Mouse (Mus musculus): ENCODE results near the gene Wbp1. TPM values are rescaled to one million over a fixed set of nuclear protein-coding genes. Genes with fewer than 3 reads are reported as not detected.

Wbp1 gene
- polyA plus RNA-seq, 2 experiments: 22.0 to 27.7 TPM

DNA sequence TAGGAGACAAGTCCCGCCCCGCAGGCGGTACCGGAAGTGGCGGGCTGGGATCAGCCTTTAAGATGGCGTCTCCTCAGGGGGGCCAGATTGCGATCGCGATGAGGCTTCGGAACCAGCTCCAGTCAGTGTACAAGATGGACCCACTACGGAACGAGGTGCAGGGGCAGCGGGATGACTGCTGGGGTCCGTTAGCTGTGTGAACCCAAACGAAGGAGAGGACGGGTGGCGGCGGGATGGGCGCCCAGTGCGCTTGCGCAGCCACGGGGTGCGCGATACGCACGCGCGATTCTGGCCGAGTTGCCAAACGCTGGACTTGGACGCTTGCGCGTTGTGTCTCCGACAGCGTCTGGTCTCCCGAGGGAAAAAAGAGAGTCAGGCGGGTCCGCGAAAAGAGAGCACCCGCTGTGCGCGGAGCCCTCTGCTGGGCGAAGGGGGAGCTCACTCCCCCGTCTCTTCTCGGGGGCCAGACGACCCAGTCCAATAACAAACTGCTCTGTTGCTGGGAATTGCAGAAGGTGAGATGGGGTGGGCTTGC is 43.0 kb downstream of the Wbp1 start:
- Histone ChIP-seq H3K36me3 (replicated peaks; ENCODE audit: control insufficient read depth, insufficient read depth, low read depth) (peaks cover 6% of the 10 kb centered on the region), H3K4me1 (replicated peaks; ENCODE audit: control insufficient read depth in 2 of 2, insufficient read depth in 2 of 2, low read length in 1 of 2) (peaks cover 8% of the 10 kb centered on the region in 2 experiments), H3K9ac (replicated peaks) (peak overlapping the region; percentile 92), H3K27me3 (ENCODE audit: control insufficient read depth, insufficient read depth, low read length) (peaks cover 32% of the 10 kb centered on the region), H3K4me3 (ENCODE audit: insufficient read depth in 1 of 2, low read depth in 2 of 2, low read length in 2 of 2) (peak overlapping the region; percentile 92 to 96), H3K4me2 (ENCODE audit: low read depth) (peak overlapping the region; percentile 84), H3K9me3 (ENCODE audit: control insufficient read depth, low read length) (no peaks in the 10 kb centered on the region), H3K27ac (peak overlapping the region; percentile 84)
- peak; percentile 95 for DNase-seq (ENCODE audit: low read depth in 3 of 3, low spot score in 3 of 3)
- WGBS (ENCODE audit: insufficient replicate concordance): under 1% methylated on average over 46 of the region's 46 CpGs
- ATAC-seq (ENCODE audit: insufficient read depth): peak; percentile 91
- TF ChIP-seq EP300 (IDR thresholded peaks at IDR 0.05; ENCODE audit: low read depth) (no peak), CTCF (IDR thresholded peaks at IDR 0.05; ENCODE audit: low read depth) (peak; percentile 72)

DNA sequence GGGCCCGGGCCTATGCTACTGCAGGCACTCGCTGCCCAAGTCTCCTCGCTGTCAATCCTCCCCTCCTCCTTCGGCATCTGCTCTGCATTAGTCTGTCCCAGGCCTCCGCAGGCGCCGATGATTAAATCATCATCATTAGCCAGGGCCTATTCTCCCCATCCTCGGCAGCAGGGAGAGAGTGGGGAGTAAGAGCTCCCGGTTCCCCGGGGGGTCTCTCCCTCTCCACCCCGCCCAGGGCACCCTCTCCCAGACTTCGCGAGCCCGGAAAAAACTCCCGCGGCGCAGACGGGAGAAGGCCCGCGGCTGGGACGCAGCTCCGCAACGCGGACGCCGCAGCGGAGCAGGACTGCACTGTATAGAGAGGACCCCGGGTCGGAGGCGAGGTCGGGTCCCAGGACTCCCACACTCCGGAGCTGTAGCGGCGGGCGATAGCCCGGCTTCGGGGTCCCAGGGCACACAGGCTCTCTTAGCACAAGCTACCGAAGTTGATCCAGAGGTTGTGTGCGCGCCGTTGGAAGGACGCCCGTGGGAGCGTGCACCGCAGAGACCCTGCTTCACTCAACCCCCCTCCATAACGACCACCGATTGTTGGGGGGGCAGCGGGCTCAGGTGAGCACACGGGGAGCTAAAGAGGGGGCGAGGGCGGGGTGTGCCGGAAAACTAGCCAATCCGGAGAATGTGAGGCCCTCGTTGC is 43.6 kb downstream of the Wbp1 start, which contains the start of gene Pcgf1:
Gene Pcgf1 (plus strand): TSS at position 240 of the 694 bp plus-strand sequence.
- WGBS (ENCODE audit: insufficient replicate concordance): under 1% methylated on average over 54 of the region's 54 CpGs
- H3K27me3 ChIP-seq (ENCODE audit: control insufficient read depth, insufficient read depth, low read length): peaks cover 35% of the 10 kb centered on the region
- no peak for DNase-seq (ENCODE audit: low read depth in 3 of 3, low spot score in 3 of 3)

GRCm38 (mm10) chr6:83074979-83075378 is 46.4 kb downstream of the Wbp1 start:
- H3K9ac ChIP-seq (replicated peaks): no peak overlapping the region
- no peak overlapping the region for H3K4me3 ChIP-seq (ENCODE audit: insufficient read depth in 1 of 2, low read depth in 2 of 2, low read length in 2 of 2)
- no peak overlapping the region for H3K27ac ChIP-seq
- H3K36me3 ChIP-seq (replicated peaks; ENCODE audit: control insufficient read depth, insufficient read depth, low read depth): peaks cover 2% of the 10 kb centered on the region; the same call in 1 of the 2 replicates
- H3K27me3 ChIP-seq (ENCODE audit: control insufficient read depth, insufficient read depth, low read length): peaks cover 63% of the 10 kb centered on the region
- ATAC-seq (ENCODE audit: insufficient read depth) (no peak), DNase-seq (ENCODE audit: low read depth in 3 of 3, low spot score in 3 of 3) (no peak)
- WGBS (ENCODE audit: insufficient replicate concordance): 7% methylated on average over 2 of the region's 2 CpGs
- H3K9me3 ChIP-seq (ENCODE audit: control insufficient read depth, low read length): no peaks in the 10 kb centered on the region
- TF ChIP-seq CTCF (IDR thresholded peaks at IDR 0.05; ENCODE audit: low read depth) (peak; percentile 46; the same call in 1 of the 2 replicates), EP300 (IDR thresholded peaks at IDR 0.05; ENCODE audit: low read depth) (no peak)
- no peak overlapping the region for H3K4me2 ChIP-seq (ENCODE audit: low read depth)
- peaks cover 8% of the 10 kb centered on the region in 2 experiments for H3K4me1 ChIP-seq (replicated peaks; ENCODE audit: control insufficient read depth in 2 of 2, insufficient read depth in 2 of 2, low read length in 1 of 2)

More for the DNA sequence above, 43.6 kb downstream of the Wbp1 start, which contains the start of gene Pcgf1:
- peak within 1 kb of the TSS; percentile 92 to 96 for H3K4me3 ChIP-seq (ENCODE audit: insufficient read depth in 1 of 2, low read depth in 2 of 2, low read length in 2 of 2)
- peak within 1 kb of the TSS; percentile 84 for H3K4me2 ChIP-seq (ENCODE audit: low read depth)
- peak within 1 kb of the TSS; percentile 92 for H3K9ac ChIP-seq (replicated peaks)
- peaks cover 8% of the 10 kb centered on the region in 2 experiments for H3K4me1 ChIP-seq (replicated peaks; ENCODE audit: control insufficient read depth in 2 of 2, insufficient read depth in 2 of 2, low read length in 1 of 2)
- ATAC-seq (ENCODE audit: insufficient read depth): peak; percentile 27
- H3K36me3 ChIP-seq (replicated peaks; ENCODE audit: control insufficient read depth, insufficient read depth, low read depth): peaks cover 6% of the 10 kb centered on the region
- peak within 1 kb of the TSS; percentile 84 for H3K27ac ChIP-seq
- no peaks in the 10 kb centered on the region for H3K9me3 ChIP-seq (ENCODE audit: control insufficient read depth, low read length)
- TF ChIP-seq EP300 (IDR thresholded peaks at IDR 0.05; ENCODE audit: low read depth) (no peak), CTCF (IDR thresholded peaks at IDR 0.05; ENCODE audit: low read depth) (no peak)

- Histone ChIP-seq H3K4me2 (ENCODE audit: low read depth) (0 out of 2 replicates have a peak overlapping the region, but pooled peaks have one; percentile 8), H3K9me3 (ENCODE audit: control insufficient read depth, low read length) (no peaks in the 10 kb centered on the region), H3K27me3 (ENCODE audit: control insufficient read depth, insufficient read depth, low read length) (peaks cover 95% of the 10 kb centered on the region), H3K9ac (replicated peaks) (no peak overlapping the region), H3K4me1 (replicated peaks; ENCODE audit: control insufficient read depth in 2 of 2, insufficient read depth in 2 of 2, low read length in 1 of 2) (no peaks in the 10 kb centered on the region), H3K27ac (no peak overlapping the region), H3K36me3 (replicated peaks; ENCODE audit: control insufficient read depth, insufficient read depth, low read depth) (no peaks in the 10 kb centered on the region), H3K4me3 (ENCODE audit: insufficient read depth in 1 of 2, low read depth in 2 of 2, low read length in 2 of 2) (peak overlapping the region in 1 of 2 experiments; percentile 16; a peak in 1 of 4 replicates)
- DNase-seq (ENCODE audit: low read depth in 3 of 3, low spot score in 3 of 3): no peak
- ATAC-seq (ENCODE audit: insufficient read depth): no peak
- 1% methylated on average over 24 of the region's 24 CpGs for WGBS (ENCODE audit: insufficient replicate concordance)
- TF ChIP-seq EP300 (IDR thresholded peaks at IDR 0.05; ENCODE audit: low read depth): no peak
- TF ChIP-seq CTCF (IDR thresholded peaks at IDR 0.05; ENCODE audit: low read depth): no peak
These were observed 50.1 kb downstream of the Wbp1 start for GRCm38 (mm10) chr6:83071220-83071619.
